Mouse (Mus musculus): ENCODE measurements around the gene Med27. TPM values are rescaled to one million over a fixed set of nuclear protein-coding genes. Genes with fewer than 3 reads are reported as not detected.
A peak's percentile ranks its signal among the peaks of the same experiment; 100 is the strongest.

The Med27 gene
- polyA plus RNA-seq, 1 experiment from 2014 or later = 90.9 TPM

GRCm38 (mm10) chr2:29461841-29462240 is 115.2 kb downstream of the Med27 start:
- no peak overlapping the region for H3K4me2 ChIP-seq (replicated peaks)
- 91% methylated on average over 2 of the region's 2 CpGs for WGBS
- ATAC-seq = no peak
- peaks cover 26% of the 10 kb centered on the region for H3K4me1 ChIP-seq (replicated peaks)
- no peaks in the 10 kb centered on the region for H3K36me3 ChIP-seq
- no peaks in the 10 kb centered on the region for H3K9me3 ChIP-seq
- no peak overlapping the region for H3K9ac ChIP-seq (replicated peaks)
- H3K4me3 ChIP-seq (replicated peaks) = no peak overlapping the region
- no peaks in the 10 kb centered on the region for H3K27me3 ChIP-seq
- H3K27ac ChIP-seq = no peak overlapping the region

- H3K4me1 ChIP-seq (replicated peaks) = peaks cover 32% of the 10 kb centered on the region
- H3K9me3 ChIP-seq = no peaks in the 10 kb centered on the region
- H3K27me3 ChIP-seq = no peaks in the 10 kb centered on the region
- no peak overlapping the region for H3K4me2 ChIP-seq (replicated peaks)
- 94% methylated on average over 6 of the region's 6 CpGs for WGBS
- no peak for ATAC-seq
- no peak overlapping the region for H3K4me3 ChIP-seq (replicated peaks)
- H3K9ac ChIP-seq (replicated peaks) = no peak overlapping the region
- H3K27ac ChIP-seq = no peak overlapping the region
- no peaks in the 10 kb centered on the region for H3K36me3 ChIP-seq
Observed at GRCm38 (mm10) chr2:29463039-29463585, 116.5 kb downstream of the Med27 start.

GRCm38 (mm10) chr2:29464851-29465648 is 118.4 kb downstream of the Med27 start:
- Histone ChIP-seq H3K4me1 (replicated peaks) (peaks cover 45% of the 10 kb centered on the region), H3K36me3 (no peaks in the 10 kb centered on the region), H3K4me2 (replicated peaks) (no peak overlapping the region), H3K9ac (replicated peaks) (no peak overlapping the region), H3K4me3 (replicated peaks) (no peak overlapping the region), H3K9me3 (no peaks in the 10 kb centered on the region), H3K27me3 (no peaks in the 10 kb centered on the region), H3K27ac (peak overlapping the region; percentile 72)
- ATAC-seq = peak; percentile 70
- WGBS = 41% methylated on average over 9 of the region's 9 CpGs

- Histone ChIP-seq H3K9me3 (no peaks in the 10 kb centered on the region), H3K9ac (replicated peaks) (no peak overlapping the region), H3K36me3 (no peaks in the 10 kb centered on the region), H3K4me2 (replicated peaks) (no peak overlapping the region), H3K4me3 (replicated peaks) (no peak overlapping the region), H3K4me1 (replicated peaks) (peaks cover 47% of the 10 kb centered on the region), H3K27ac (peak overlapping the region; percentile 72), H3K27me3 (no peaks in the 10 kb centered on the region)
- peak; percentile 75 for ATAC-seq
- WGBS = 38% methylated on average over 3 of the region's 3 CpGs
Observed at GRCm38 (mm10) chr2:29465649-29466137, 119.1 kb downstream of the Med27 start.

GRCm38 (mm10) chr2:29466396-29466795 is 119.8 kb downstream of the Med27 start:
- 0 out of 2 replicates have a peak, but pooled peaks have one; percentile 12 for ATAC-seq
- 82% methylated on average over 4 of the region's 4 CpGs for WGBS
- no peak overlapping the region for H3K4me2 ChIP-seq (replicated peaks)
- H3K9ac ChIP-seq (replicated peaks) = no peak overlapping the region
- H3K9me3 ChIP-seq = no peaks in the 10 kb centered on the region
- H3K36me3 ChIP-seq = no peaks in the 10 kb centered on the region
- no peaks in the 10 kb centered on the region for H3K27me3 ChIP-seq
- H3K27ac ChIP-seq = peak overlapping the region; percentile 72
- no peak overlapping the region for H3K4me3 ChIP-seq (replicated peaks)
- peaks cover 47% of the 10 kb centered on the region for H3K4me1 ChIP-seq (replicated peaks)

GRCm38 (mm10) chr2:29468517-29468936 is 121.9 kb downstream of the Med27 start:
- no peaks in the 10 kb centered on the region for H3K9me3 ChIP-seq
- H3K4me2 ChIP-seq (replicated peaks) = no peak overlapping the region
- 0 out of 2 replicates have a peak, but pooled peaks have one; percentile 46 for ATAC-seq
- 0 out of 2 replicates have a peak overlapping the region, but pooled peaks have one; percentile 6 for H3K27ac ChIP-seq
- H3K4me1 ChIP-seq (replicated peaks) = peaks cover 54% of the 10 kb centered on the region
- no peaks in the 10 kb centered on the region for H3K27me3 ChIP-seq
- H3K36me3 ChIP-seq = no peaks in the 10 kb centered on the region
- H3K4me3 ChIP-seq (replicated peaks) = no peak overlapping the region
- H3K9ac ChIP-seq (replicated peaks) = no peak overlapping the region
- 71% methylated on average over 15 of the region's 15 CpGs for WGBS

- no peak overlapping the region for H3K4me2 ChIP-seq (replicated peaks)
- no peak overlapping the region for H3K9ac ChIP-seq (replicated peaks)
- H3K9me3 ChIP-seq = no peaks in the 10 kb centered on the region
- H3K4me1 ChIP-seq (replicated peaks) = peaks cover 31% of the 10 kb centered on the region
- 69% methylated on average over 4 of the region's 4 CpGs for WGBS
- no peaks in the 10 kb centered on the region for H3K36me3 ChIP-seq
- no peak overlapping the region for H3K4me3 ChIP-seq (replicated peaks)
- no peak overlapping the region for H3K27ac ChIP-seq
- no peaks in the 10 kb centered on the region for H3K27me3 ChIP-seq
- ATAC-seq = no peak
Observed at GRCm38 (mm10) chr2:29472952-29473437, 126.4 kb downstream of the Med27 start.

- H3K9ac ChIP-seq (replicated peaks) = no peak overlapping the region
- H3K4me1 ChIP-seq (replicated peaks) = peaks cover 22% of the 10 kb centered on the region
- H3K36me3 ChIP-seq = no peaks in the 10 kb centered on the region
- H3K27ac ChIP-seq = no peak overlapping the region
- no peak overlapping the region for H3K4me3 ChIP-seq (replicated peaks)
- H3K4me2 ChIP-seq (replicated peaks) = no peak overlapping the region
- 68% methylated on average over 2 of the region's 2 CpGs for WGBS
- H3K9me3 ChIP-seq = no peaks in the 10 kb centered on the region
- H3K27me3 ChIP-seq = no peaks in the 10 kb centered on the region
- ATAC-seq = no peak
Observed at GRCm38 (mm10) chr2:29473907-29474306, 127.3 kb downstream of the Med27 start.

GRCm38 (mm10) chr2:29476702-29477101 is 130.1 kb downstream of the Med27 start:
- no peak for ATAC-seq
- WGBS = 94% methylated on average over 1 of the region's 1 CpGs

GRCm38 (mm10) chr2:29481856-29482255 is 135.2 kb downstream of the Med27 start:
- no peaks in the 10 kb centered on the region for H3K36me3 ChIP-seq
- peak overlapping the region; percentile 32; the same call in 1 of the 2 replicates for H3K27ac ChIP-seq
- H3K27me3 ChIP-seq = no peaks in the 10 kb centered on the region
- H3K4me2 ChIP-seq (replicated peaks) = no peak overlapping the region
- peak; percentile 63 for ATAC-seq
- H3K4me1 ChIP-seq (replicated peaks) = peaks cover 53% of the 10 kb centered on the region
- peak overlapping the region; percentile 21; the same call in 1 of the 2 replicates for H3K9ac ChIP-seq (replicated peaks)
- no peak overlapping the region for H3K4me3 ChIP-seq (replicated peaks)
- WGBS = 36% methylated on average over 8 of the region's 8 CpGs
- H3K9me3 ChIP-seq = no peaks in the 10 kb centered on the region

More at GRCm38 (mm10) chr2:29476702-29477101, 130.1 kb downstream of the Med27 start:
- Histone ChIP-seq H3K36me3 (no peaks in the 10 kb centered on the region), H3K9me3 (no peaks in the 10 kb centered on the region), H3K27ac (no peak overlapping the region), H3K9ac (replicated peaks) (no peak overlapping the region), H3K27me3 (no peaks in the 10 kb centered on the region), H3K4me1 (replicated peaks) (peaks cover 22% of the 10 kb centered on the region), H3K4me2 (replicated peaks) (no peak overlapping the region), H3K4me3 (replicated peaks) (no peak overlapping the region)

GRCm38 (mm10) chr2:29482979-29483718 is 136.5 kb downstream of the Med27 start:
- no peak for ATAC-seq
- H3K36me3 ChIP-seq = no peaks in the 10 kb centered on the region
- no peaks in the 10 kb centered on the region for H3K9me3 ChIP-seq
- WGBS = 47% methylated on average over 9 of the region's 9 CpGs
- no peak overlapping the region for H3K4me2 ChIP-seq (replicated peaks)
- H3K4me1 ChIP-seq (replicated peaks) = peaks cover 62% of the 10 kb centered on the region
- no peaks in the 10 kb centered on the region for H3K27me3 ChIP-seq
- H3K4me3 ChIP-seq (replicated peaks) = no peak overlapping the region
- H3K27ac ChIP-seq = no peak overlapping the region
- H3K9ac ChIP-seq (replicated peaks) = no peak overlapping the region

GRCm38 (mm10) chr2:29485519-29485918 is 138.9 kb downstream of the Med27 start:
- ATAC-seq = no peak
- Histone ChIP-seq H3K27me3 (no peaks in the 10 kb centered on the region), H3K9me3 (no peaks in the 10 kb centered on the region), H3K4me3 (replicated peaks) (no peak overlapping the region), H3K27ac (no peak overlapping the region), H3K36me3 (no peaks in the 10 kb centered on the region), H3K4me2 (replicated peaks) (no peak overlapping the region), H3K4me1 (replicated peaks) (peaks cover 78% of the 10 kb centered on the region), H3K9ac (replicated peaks) (no peak overlapping the region)
- 92% methylated on average over 2 of the region's 2 CpGs for WGBS

Measured in midbrain, embryonic 13.5 days (tissue).